Mouse (Mus musculus) embryonic facial prominence, embryonic 13.5 days (tissue): ENCODE data around the gene Etfrf1. TPM values are rescaled to one million over a fixed set of nuclear protein-coding genes. Genes with fewer than 3 reads are reported as not detected.

Experiments used
- ATAC-seq: fragments of 200-750 bp; cut with Nextera tagmentation; 2 replicates; pipeline ENCODE4 v1.8.0; 2017; ENCODE audit warnings: low read depth; ENCODE audit not compliant: insufficient number of reproducible peaks, insufficient read depth, low FRiP score, low TSS enrichment
- H3K27ac ChIP-seq: fragments of 300-500 bp; sonication (generic); 2 replicates; pipeline ENCODE4 v1.5.1; 2015; ENCODE audit warnings: moderate library complexity, mild to moderate bottlenecking, inconsistent platforms
- H3K27me3 ChIP-seq: fragments of 300-500 bp; sonication (generic); 2 replicates; pipeline ENCODE4 v1.6.1; 2015; ENCODE audit warnings: mild to moderate bottlenecking, inconsistent platforms
- H3K36me3 ChIP-seq: fragments of 300-500 bp; sonication (generic); 2 replicates; pipeline ENCODE4 v1.6.1; 2015; ENCODE audit warnings: mild to moderate bottlenecking, inconsistent platforms
- H3K4me1 ChIP-seq: fragments of 300-500 bp; sonication (generic); 2 replicates; pipeline ENCODE4 v1.6.1; 2015; ENCODE audit warnings: inconsistent platforms
- H3K4me2 ChIP-seq: fragments of 300-500 bp; sonication (generic); 2 replicates; pipeline ENCODE4 v1.6.1; 2015; ENCODE audit warnings: moderate library complexity, mild to moderate bottlenecking, inconsistent platforms
- H3K4me3 ChIP-seq: fragments of 300-500 bp; sonication (generic); 2 replicates; pipeline ENCODE4 v1.5.1; 2015; ENCODE audit warnings: mild to moderate bottlenecking, inconsistent platforms
- H3K9ac ChIP-seq: fragments of 300-500 bp; sonication (generic); 2 replicates; pipeline ENCODE4 v1.6.1; 2015; ENCODE audit warnings: mild to moderate bottlenecking, inconsistent platforms
- H3K9me3 ChIP-seq: fragments of 300-500 bp; sonication (generic); 2 replicates; pipeline ENCODE4 v1.6.1; 2016; ENCODE audit warnings: inconsistent platforms
- WGBS: fragments of 180-500 bp; shearing (Covaris S2); methylation state at CpG from one replicate; pipeline ENCODE4 v1.1.7; 2015; ENCODE audit warnings: mixed read lengths; 5-methylcytosine and 5-hydroxymethylcytosine counted together
- polyA plus RNA-seq: library from polyadenylated mRNA; unstranded; fragments of >200 nt; fragmentation: Nextera tagmentation; extraction: Ambion mirVana; gene quantifications from 2 replicates; pipeline ENCODE4 v1.2.1, GENCODE M21; 2015

Etfrf1 gene
- polyA plus RNA-seq, 1 experiment from 2014 or later, result 37.3 TPM

DNA sequence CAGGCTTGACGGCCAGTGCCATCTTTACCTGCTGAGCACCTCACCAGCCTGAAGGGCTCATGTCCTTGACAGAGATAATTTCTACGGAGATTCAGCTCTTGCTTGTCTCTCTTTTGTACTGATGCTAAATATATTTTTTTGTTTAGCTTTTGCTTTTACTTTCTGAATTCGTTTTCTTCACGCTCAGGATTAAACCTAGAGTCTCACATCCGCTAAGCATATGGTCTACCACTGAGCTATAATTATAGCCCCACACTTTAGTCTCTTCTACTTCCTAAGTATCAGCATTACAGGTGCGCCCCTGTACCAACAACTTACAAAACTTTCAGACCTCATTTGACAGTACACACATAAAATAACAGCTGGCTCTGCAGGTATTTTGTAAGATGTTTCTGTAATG is 24.4 kb downstream of the Etfrf1 start:
- no peaks in the 10 kb centered on the region for H3K4me1 ChIP-seq
- ATAC-seq, result no peak
- H3K4me3 ChIP-seq, result no peak overlapping the region
- no peaks in the 10 kb centered on the region for H3K9me3 ChIP-seq
- H3K27me3 ChIP-seq, result no peaks in the 10 kb centered on the region
- WGBS, result 86% methylated on average over 6 of the region's 6 CpGs
- peaks cover 25% of the 10 kb centered on the region for H3K36me3 ChIP-seq
- no peak overlapping the region for H3K9ac ChIP-seq
- no peak overlapping the region for H3K4me2 ChIP-seq
- H3K27ac ChIP-seq, result no peak overlapping the region

DNA sequence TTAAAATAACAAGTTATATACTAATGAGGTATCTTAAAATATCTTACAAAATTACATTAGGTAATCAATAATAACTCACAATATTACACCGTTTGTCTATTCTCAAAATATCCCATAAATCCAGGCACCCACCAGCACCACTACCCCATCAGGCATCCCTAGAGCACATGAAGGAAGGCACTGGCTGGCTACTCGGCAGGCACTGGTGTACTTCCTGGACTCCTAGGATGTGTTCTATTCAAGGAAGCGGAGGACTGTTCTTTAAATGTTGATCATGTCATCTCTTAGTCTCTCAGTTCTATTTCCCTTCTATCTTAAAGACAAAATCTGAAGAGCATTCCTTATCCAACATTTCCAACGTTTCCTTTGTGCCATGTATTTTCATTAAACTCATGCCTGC is 26.2 kb downstream of the Etfrf1 start:
- no peaks in the 10 kb centered on the region for H3K4me1 ChIP-seq
- H3K4me3 ChIP-seq, result no peak overlapping the region
- no peaks in the 10 kb centered on the region for H3K9me3 ChIP-seq
- H3K36me3 ChIP-seq, result peaks cover 25% of the 10 kb centered on the region
- H3K27ac ChIP-seq, result no peak overlapping the region
- H3K4me2 ChIP-seq, result no peak overlapping the region
- no peaks in the 10 kb centered on the region for H3K27me3 ChIP-seq
- ATAC-seq, result no peak
- H3K9ac ChIP-seq, result no peak overlapping the region
- WGBS, result 79% methylated on average over 4 of the region's 4 CpGs

GRCm38 (mm10) chr6:145240285-145240684 is 29.4 kb downstream of the Etfrf1 start:
- 93% methylated on average over 6 of the region's 6 CpGs for WGBS
- Histone ChIP-seq H3K4me1 (no peaks in the 10 kb centered on the region), H3K9ac (no peak overlapping the region), H3K36me3 (peaks cover 27% of the 10 kb centered on the region), H3K4me2 (no peak overlapping the region), H3K27me3 (no peaks in the 10 kb centered on the region), H3K27ac (no peak overlapping the region), H3K4me3 (no peak overlapping the region), H3K9me3 (no peaks in the 10 kb centered on the region)
- ATAC-seq, result no peak

DNA sequence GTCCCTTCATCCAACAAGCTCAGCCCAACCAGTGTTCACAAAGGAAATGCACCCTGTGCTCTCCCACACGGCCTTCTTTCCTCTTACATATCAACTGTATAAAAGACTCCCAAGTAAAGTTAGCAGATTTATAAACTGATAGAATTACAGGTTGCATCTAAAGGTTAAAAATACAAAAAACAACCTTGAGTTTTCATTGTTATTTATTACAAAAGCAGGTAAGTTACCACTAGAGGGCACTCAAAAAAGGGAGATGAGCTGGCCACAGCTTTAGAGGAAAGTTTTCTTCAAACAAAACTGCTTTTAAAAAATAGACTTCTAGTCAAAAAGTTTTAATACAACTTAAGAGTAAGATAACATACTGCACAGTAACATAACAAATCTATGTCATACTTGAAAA is 31.6 kb downstream of the Etfrf1 start:
- Histone ChIP-seq H3K27me3 (no peaks in the 10 kb centered on the region), H3K36me3 (peaks cover 39% of the 10 kb centered on the region), H3K9me3 (no peaks in the 10 kb centered on the region), H3K4me1 (no peaks in the 10 kb centered on the region), H3K4me2 (no peak overlapping the region), H3K27ac (no peak overlapping the region), H3K4me3 (no peak overlapping the region), H3K9ac (no peak overlapping the region)
- no peak for ATAC-seq
- WGBS, result 50% methylated on average over 1 of the region's 1 CpGs

DNA sequence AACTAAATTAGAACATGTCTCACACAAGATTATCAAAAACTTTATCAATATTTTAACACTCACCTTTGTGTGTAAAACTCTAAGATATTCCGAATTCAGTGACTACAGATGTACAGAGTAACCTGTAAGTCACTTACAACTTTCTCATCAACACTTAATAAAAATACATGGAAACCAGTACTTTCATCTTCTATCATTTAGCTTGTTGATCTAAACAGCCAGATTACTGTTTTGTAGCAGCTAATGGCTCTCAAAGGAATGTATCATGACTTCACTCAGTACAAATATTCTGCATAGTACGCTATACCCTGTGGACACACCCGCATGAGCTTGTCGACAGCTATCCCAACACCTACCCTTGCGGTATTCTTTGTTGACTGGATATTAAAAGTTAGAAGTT is 35.9 kb downstream of the Etfrf1 start:
- no peak for ATAC-seq
- Histone ChIP-seq H3K4me2 (no peak overlapping the region), H3K9me3 (no peaks in the 10 kb centered on the region), H3K36me3 (peaks cover 17% of the 10 kb centered on the region), H3K4me1 (peaks cover 10% of the 10 kb centered on the region), H3K9ac (no peak overlapping the region), H3K27ac (no peak overlapping the region), H3K4me3 (no peak overlapping the region), H3K27me3 (no peaks in the 10 kb centered on the region)
- 90% methylated on average over 5 of the region's 5 CpGs for WGBS

DNA sequence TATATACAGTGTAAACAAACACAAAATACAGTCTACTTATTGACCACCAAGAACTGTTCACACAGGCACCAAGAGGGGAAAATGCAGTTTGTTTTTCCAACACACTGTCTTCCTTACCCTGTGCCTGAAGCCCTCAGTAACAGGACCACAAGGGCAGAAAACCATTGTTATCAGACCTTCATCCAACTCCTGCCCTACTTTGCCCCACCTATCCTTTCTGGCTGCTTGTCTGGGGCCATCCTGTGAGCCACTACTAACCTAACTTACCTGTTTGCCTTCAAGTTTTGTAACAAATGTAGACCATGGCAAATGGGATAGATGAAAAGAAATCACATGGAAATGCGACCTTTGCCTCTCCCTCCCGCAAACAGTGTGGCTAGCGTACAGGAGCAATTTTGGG is 37.0 kb downstream of the Etfrf1 start:
- H3K4me3 ChIP-seq, result peak overlapping the region; percentile 6; the same call in 1 of the 2 replicates
- no peak for ATAC-seq
- H3K4me2 ChIP-seq, result peak overlapping the region; percentile 26
- no peak overlapping the region; the same call in 1 of the 2 replicates for H3K9ac ChIP-seq
- peaks cover 10% of the 10 kb centered on the region for H3K4me1 ChIP-seq
- H3K27ac ChIP-seq, result no peak overlapping the region
- 50% methylated on average over 3 of the region's 3 CpGs for WGBS
- H3K36me3 ChIP-seq, result peaks cover 17% of the 10 kb centered on the region
- no peaks in the 10 kb centered on the region for H3K27me3 ChIP-seq
- no peaks in the 10 kb centered on the region for H3K9me3 ChIP-seq

DNA sequence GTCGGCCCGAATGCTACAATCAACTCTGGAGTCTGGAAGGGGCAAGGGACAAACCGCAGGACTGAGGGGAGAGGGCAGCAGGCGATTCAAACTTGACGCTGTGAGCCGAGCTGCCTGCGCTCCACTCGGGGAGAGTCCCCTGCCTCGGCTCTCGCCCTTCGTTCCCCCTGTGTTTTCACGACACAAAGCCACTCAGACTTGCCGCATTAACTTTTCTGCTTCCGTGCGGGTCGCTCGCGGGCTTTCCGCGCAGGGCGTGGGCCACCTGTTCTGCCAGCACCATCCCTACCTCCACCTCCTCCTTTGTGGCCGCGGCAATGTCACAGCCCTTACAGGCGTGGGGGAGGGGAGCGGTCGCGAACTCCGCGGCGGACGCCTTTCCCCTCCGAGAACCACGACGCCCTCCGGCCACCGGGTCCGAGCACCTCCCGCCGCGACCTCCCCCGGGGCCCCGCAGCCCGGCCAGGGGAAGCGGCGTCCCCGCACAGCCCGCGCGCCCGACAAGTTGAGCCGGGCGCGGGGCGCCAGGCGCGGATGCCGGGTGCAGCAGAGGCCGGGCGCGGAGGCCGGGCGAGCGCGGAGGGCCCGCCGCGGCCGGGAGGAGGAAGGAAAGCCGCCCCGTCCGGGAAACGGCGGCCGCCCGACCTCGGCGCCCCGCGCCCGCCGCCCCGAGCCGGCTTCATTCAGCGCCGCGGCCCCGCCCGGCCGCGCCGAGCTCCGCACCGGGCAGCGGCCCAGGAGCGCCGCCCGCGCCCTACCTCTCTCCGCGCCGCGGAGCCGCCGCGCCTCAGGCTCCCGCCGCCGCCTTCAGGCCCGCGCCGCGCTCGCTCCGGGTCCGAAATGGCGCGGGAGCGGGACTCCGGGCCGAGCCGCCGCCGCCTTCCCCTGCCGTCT is 38.6 kb downstream of the Etfrf1 start:
- Histone ChIP-seq H3K36me3 (peaks cover 16% of the 10 kb centered on the region), H3K4me3 (peak overlapping the region; percentile 93), H3K9me3 (no peaks in the 10 kb centered on the region), H3K27ac (peak overlapping the region; percentile 86), H3K4me1 (peaks cover 10% of the 10 kb centered on the region), H3K9ac (peak overlapping the region; percentile 95), H3K27me3 (no peaks in the 10 kb centered on the region), H3K4me2 (peak overlapping the region; percentile 77)
- under 1% methylated on average over 89 of the region's 124 CpGs for WGBS
- ATAC-seq, result peak; percentile 34

GRCm38 (mm10) chr6:145250185-145250791 is 39.4 kb downstream of the Etfrf1 start, which contains the start of gene Kras:
Gene Kras, minus strand, starts transcription at chr6:145250239.
- peak within 1 kb of the TSS; percentile 77 for H3K4me2 ChIP-seq
- peak within 1 kb of the TSS; percentile 95 for H3K9ac ChIP-seq
- H3K4me3 ChIP-seq, result peak within 1 kb of the TSS; percentile 93
- ATAC-seq, result peak; percentile 91
- H3K27ac ChIP-seq, result peak within 1 kb of the TSS; percentile 86
- no peaks in the 10 kb centered on the region for H3K9me3 ChIP-seq
- peaks cover 11% of the 10 kb centered on the region for H3K36me3 ChIP-seq
- H3K4me1 ChIP-seq, result peaks cover 10% of the 10 kb centered on the region
- H3K27me3 ChIP-seq, result no peaks in the 10 kb centered on the region
- under 1% methylated on average over 62 of the region's 83 CpGs for WGBS

DNA sequence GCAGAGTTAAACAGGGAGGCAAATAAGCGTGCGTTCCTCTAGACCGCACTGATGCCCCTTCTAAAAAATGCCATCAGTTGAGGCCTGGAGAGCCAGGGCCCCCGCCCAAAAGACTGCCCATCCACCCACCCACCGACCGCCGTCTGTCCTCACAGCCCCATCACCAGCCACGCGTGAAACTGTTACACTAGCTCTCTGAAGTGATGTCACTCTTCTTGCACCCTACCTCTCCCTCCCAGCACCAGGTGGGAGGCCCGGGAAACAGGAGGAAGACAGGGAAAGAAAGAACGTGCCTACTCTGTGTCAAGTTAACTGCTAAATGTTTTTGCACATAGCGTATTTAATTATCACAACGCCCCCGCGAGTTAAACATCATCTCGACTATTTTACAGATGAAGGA is 39.9 kb downstream of the Etfrf1 start:
- H3K9me3 ChIP-seq, result no peaks in the 10 kb centered on the region
- peaks cover 10% of the 10 kb centered on the region for H3K4me1 ChIP-seq
- peak overlapping the region; percentile 77 for H3K4me2 ChIP-seq
- no peaks in the 10 kb centered on the region for H3K27me3 ChIP-seq
- H3K4me3 ChIP-seq, result peak overlapping the region; percentile 93
- H3K9ac ChIP-seq, result peak overlapping the region; percentile 95
- H3K36me3 ChIP-seq, result peaks cover 6% of the 10 kb centered on the region; the same call in 1 of the 2 replicates
- ATAC-seq, result no peak; the same call in 1 of the 2 replicates
- peak overlapping the region; percentile 86 for H3K27ac ChIP-seq
- 11% methylated on average over 16 of the region's 16 CpGs for WGBS

DNA sequence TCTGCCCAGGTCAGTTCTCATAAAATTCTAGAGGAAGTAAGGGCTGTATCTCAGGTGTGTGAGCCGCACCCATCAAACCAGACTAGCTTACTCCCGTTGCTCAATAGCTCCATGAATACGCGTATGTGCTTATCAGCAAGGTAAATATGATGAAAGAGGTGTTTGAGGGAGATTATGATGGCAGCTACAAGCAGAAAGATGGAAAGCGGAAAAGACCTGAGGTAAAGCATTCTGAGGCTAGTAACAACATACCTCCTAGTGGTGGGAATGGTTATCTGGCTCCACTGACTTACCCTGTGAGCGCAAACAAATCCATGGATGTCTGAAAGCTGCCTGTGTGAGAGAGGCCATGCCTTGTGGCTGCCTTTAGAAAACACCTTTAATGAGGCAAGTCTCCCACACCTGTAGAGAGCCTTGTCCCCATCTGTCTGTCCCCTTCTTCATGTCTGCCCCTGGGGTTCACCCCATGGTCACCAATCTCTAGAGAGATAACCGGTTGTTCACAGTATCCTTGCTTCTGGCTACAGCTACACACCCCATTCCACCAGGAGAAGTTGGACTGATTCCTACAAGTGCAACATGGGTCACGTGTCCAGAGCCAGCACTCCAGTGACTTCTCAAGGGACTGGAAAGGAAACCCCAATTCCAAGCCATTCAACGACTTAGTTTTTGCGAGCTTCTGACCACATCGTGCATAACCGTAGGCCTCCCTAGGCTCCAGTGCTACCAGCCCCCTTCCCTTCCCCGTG is 45.2 kb downstream of the Etfrf1 start:
- Histone ChIP-seq H3K27me3 (no peaks in the 10 kb centered on the region), H3K36me3 (no peaks in the 10 kb centered on the region), H3K9ac (no peak overlapping the region), H3K27ac (no peak overlapping the region), H3K9me3 (no peaks in the 10 kb centered on the region), H3K4me1 (0 out of 2 replicates have a peak, but pooled peaks cover 5% of the 10 kb centered on the region), H3K4me3 (no peak overlapping the region), H3K4me2 (no peak overlapping the region)
- ATAC-seq, result no peak
- WGBS, result 74% methylated on average over 13 of the region's 13 CpGs

DNA sequence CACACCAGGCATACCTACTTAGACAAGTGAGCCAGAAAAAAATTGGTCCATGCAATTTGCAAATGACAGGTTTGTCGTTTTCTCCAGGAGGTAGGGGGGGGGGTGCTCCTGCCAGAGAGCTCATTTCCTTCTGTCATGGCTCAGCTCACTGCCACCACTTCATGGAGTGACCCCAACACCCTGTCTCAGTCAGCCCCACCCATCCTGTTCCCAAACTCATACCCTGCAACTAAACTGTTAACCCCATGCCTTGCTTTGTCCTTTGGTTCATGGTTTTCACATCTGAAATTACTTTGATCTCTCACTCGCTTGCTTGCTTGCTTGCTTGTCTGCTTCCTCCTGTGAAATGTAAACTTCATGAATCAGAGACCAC is 45.8 kb downstream of the Etfrf1 start:
- Histone ChIP-seq H3K4me2 (no peak overlapping the region), H3K4me3 (no peak overlapping the region), H3K9ac (no peak overlapping the region), H3K27ac (no peak overlapping the region), H3K9me3 (no peaks in the 10 kb centered on the region), H3K36me3 (no peaks in the 10 kb centered on the region), H3K27me3 (no peaks in the 10 kb centered on the region), H3K4me1 (0 out of 2 replicates have a peak, but pooled peaks cover 5% of the 10 kb centered on the region)
- ATAC-seq, result no peak
- 32% methylated on average over 2 of the region's 2 CpGs for WGBS
